Mouse (Mus musculus): Measurements from ENCODE around the gene Aox3. TPM values are rescaled to one million over a fixed set of nuclear protein-coding genes. Genes with fewer than 3 reads are reported as not detected.

The Aox3 gene
- 0.66 and 0.83 TPM in 2 replicates for polyA plus RNA-seq (2015; fragmentation: Nextera tagmentation; extraction: Ambion mirVana)

DNA sequence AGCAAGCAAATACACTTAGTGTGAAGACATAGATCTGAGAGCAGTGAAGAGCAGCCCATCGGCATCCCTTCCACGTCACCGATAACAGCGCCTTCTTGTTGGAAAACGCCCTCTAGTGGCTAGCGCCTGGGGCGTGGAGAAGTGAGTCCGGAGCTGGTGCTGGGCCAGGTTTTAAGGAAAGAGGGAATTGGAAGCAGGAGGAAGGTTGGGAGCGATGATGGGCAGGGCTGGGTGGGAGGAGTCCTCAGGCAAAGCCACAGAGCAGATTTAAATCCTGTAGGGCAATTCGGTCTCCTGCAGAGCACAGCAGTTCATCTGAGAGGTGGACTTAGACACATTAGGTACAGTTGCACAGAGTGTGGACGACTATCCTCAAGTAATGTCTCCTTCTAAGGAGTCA is at the start of gene Aox3:
Gene Aox3 (plus strand): TSS at position 251 of the 400 bp plus-strand sequence.
- 10% methylated on average over 11 of the region's 11 CpGs for WGBS
- no peaks in the 10 kb centered on the region for H3K27me3 ChIP-seq
- H3K9ac ChIP-seq, result 0 out of 2 replicates have a peak within 1 kb of the TSS, but pooled peaks have one; percentile 32
- H3K9me3 ChIP-seq, result no peaks in the 10 kb centered on the region
- H3K4me3 ChIP-seq, result peak within 1 kb of the TSS; percentile 12; the same call in 1 of the 2 replicates
- no peak within 1 kb of the TSS for H3K27ac ChIP-seq
- H3K36me3 ChIP-seq, result no peaks in the 10 kb centered on the region
- ATAC-seq (ENCODE audit: insufficient number of reproducible peaks, insufficient read depth, low FRiP score, low TSS enrichment, low read depth), result no peak
- H3K4me1 ChIP-seq, result peaks cover 3% of the 10 kb centered on the region
- peak within 1 kb of the TSS; percentile 45 for H3K4me2 ChIP-seq

DNA sequence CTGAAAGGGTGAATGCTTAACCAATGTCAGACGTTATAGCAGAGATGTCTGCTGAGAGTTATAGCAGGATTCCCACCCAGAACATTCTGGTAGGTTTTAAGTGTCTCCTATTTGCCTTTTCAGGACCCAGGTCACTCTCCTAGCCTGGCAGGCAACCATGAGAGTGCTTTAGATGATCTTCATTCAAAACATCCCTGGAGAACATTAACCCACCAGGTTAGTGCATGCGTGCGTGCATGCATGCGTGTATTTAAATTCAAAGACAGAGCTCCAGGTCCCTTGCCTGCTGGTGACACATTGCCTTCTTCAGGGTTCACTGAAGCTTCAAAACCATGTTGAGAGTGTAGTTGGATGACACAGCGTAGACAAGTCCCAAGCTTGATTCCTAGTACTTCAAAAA is 47.8 kb upstream of the Aox3 start:
- Histone ChIP-seq H3K9me3 (no peaks in the 10 kb centered on the region), H3K27ac (no peak overlapping the region), H3K4me3 (no peak overlapping the region), H3K4me2 (no peak overlapping the region), H3K27me3 (no peaks in the 10 kb centered on the region), H3K36me3 (no peaks in the 10 kb centered on the region), H3K9ac (no peak overlapping the region), H3K4me1 (no peaks in the 10 kb centered on the region)
- ATAC-seq (ENCODE audit: insufficient number of reproducible peaks, insufficient read depth, low FRiP score, low TSS enrichment, low read depth), result no peak
- 85% methylated on average over 5 of the region's 5 CpGs for WGBS

DNA sequence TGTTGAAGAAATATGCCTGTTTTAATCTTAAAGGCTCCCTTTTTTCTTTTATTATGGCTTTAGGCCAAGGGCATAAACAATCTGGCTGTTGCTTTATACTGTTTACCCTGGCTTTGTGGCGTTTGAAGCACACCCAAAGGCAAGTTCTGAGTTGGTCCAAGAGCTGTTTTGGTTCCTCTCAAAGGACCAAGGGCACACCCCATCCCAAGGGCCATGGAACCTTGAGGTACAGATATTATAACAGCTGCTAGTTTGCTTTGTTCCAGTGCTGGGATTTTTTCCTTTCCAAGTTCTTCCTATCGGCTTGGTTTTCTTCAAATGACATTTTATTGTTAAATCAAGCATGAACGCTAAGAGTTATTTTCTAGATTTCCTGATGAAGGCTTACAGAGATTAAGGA is 47.3 kb upstream of the Aox3 start:
- H3K4me3 ChIP-seq, result no peak overlapping the region
- no peaks in the 10 kb centered on the region for H3K36me3 ChIP-seq
- H3K27me3 ChIP-seq, result no peaks in the 10 kb centered on the region
- no peak for ATAC-seq (ENCODE audit: insufficient number of reproducible peaks, insufficient read depth, low FRiP score, low TSS enrichment, low read depth)
- 68% methylated on average over 3 of the region's 3 CpGs for WGBS
- no peaks in the 10 kb centered on the region for H3K9me3 ChIP-seq
- H3K4me1 ChIP-seq, result no peaks in the 10 kb centered on the region
- no peak overlapping the region for H3K27ac ChIP-seq
- H3K4me2 ChIP-seq, result no peak overlapping the region
- no peak overlapping the region for H3K9ac ChIP-seq

GRCm38 (mm10) chr1:58069181-58069580 is 43.7 kb upstream of the Aox3 start:
- Histone ChIP-seq H3K9ac (no peak overlapping the region), H3K27me3 (no peaks in the 10 kb centered on the region), H3K9me3 (no peaks in the 10 kb centered on the region), H3K4me3 (no peak overlapping the region), H3K36me3 (no peaks in the 10 kb centered on the region), H3K4me2 (no peak overlapping the region), H3K4me1 (0 out of 2 replicates have a peak, but pooled peaks cover 2% of the 10 kb centered on the region), H3K27ac (no peak overlapping the region)
- ATAC-seq (ENCODE audit: insufficient number of reproducible peaks, insufficient read depth, low FRiP score, low TSS enrichment, low read depth), result no peak
- 72% methylated on average over 6 of the region's 6 CpGs for WGBS

DNA sequence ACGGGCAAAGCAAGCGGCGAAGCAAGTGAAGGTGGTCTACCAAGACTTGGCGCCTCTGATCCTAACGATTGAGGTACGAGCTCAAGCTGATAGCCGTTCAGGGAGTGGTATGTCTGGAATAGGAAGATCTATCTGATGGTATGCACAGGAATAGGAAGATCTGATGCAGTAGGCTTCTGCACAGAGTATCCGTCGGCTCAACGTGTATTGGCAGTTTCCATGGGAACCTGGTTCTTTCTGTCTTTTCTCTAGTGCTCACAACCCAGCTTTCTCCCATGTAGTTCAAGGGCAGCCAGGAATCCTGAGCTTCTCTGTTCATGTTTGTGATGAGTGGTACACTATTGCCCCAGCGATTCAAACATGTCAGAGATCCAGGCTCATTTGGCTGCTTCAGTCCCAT is 42.8 kb upstream of the Aox3 start:
- Histone ChIP-seq H3K27ac (no peak overlapping the region), H3K9me3 (no peaks in the 10 kb centered on the region), H3K36me3 (no peaks in the 10 kb centered on the region), H3K27me3 (no peaks in the 10 kb centered on the region), H3K4me1 (0 out of 2 replicates have a peak, but pooled peaks cover 2% of the 10 kb centered on the region), H3K4me2 (no peak overlapping the region), H3K9ac (no peak overlapping the region), H3K4me3 (no peak overlapping the region)
- ATAC-seq (ENCODE audit: insufficient number of reproducible peaks, insufficient read depth, low FRiP score, low TSS enrichment, low read depth), result no peak
- WGBS, result 93% methylated on average over 11 of the region's 11 CpGs

DNA sequence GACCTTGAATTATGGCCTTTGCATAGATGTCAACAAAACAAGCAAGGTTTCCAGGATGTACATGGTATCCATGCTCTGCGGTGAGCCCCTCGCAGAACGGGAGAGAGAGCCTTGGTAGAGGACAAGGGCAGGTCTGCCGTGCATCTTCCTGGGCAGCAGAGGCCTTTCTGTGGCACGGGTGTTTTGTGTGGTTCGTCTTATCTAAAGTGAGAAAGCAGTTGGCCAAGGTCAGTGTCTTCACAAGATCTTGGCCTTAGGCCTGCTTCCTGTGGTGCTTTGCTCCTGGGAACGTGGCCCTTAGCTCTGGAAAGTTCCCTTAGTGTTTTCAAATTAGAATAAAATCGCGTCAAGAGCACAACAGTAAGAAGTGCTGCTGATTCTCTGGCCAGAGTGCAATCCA is 41.9 kb upstream of the Aox3 start:
- 85% methylated on average over 9 of the region's 9 CpGs for whole genome bisulfite sequencing
- Histone ChIP-seq H3K27ac (no peak overlapping the region), H3K9me3 (no peaks in the 10 kb centered on the region), H3K27me3 (no peaks in the 10 kb centered on the region), H3K4me1 (0 out of 2 replicates have a peak, but pooled peaks cover 2% of the 10 kb centered on the region), H3K9ac (no peak overlapping the region), H3K36me3 (no peaks in the 10 kb centered on the region), H3K4me3 (no peak overlapping the region), H3K4me2 (no peak overlapping the region)
- no peak for ATAC-seq (ENCODE audit: insufficient number of reproducible peaks, insufficient read depth, low FRiP score, low TSS enrichment, low read depth)

DNA sequence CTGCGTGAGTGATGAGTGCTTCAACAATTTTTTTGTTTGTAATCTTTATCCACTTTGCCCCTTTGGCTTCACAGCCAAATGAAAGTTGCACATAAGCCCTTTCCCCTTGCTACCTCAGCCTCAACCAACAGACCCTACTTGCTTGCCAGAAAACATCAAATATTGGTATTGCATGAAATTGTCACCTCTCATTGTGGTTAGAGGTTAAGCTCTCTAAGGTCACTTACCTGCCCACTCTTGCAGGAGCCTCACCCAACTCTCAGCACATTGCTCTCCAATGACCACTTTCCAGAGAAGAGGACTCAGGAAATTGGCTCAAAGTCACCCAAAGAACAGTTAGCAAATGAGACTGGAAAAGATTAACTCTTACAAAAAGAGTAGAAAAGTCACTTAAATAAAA is 41.4 kb upstream of the Aox3 start:
- Histone ChIP-seq H3K27ac (no peak overlapping the region), H3K4me2 (no peak overlapping the region), H3K36me3 (no peaks in the 10 kb centered on the region), H3K9ac (no peak overlapping the region), H3K9me3 (no peaks in the 10 kb centered on the region), H3K4me3 (no peak overlapping the region), H3K27me3 (no peaks in the 10 kb centered on the region), H3K4me1 (0 out of 2 replicates have a peak, but pooled peaks cover 2% of the 10 kb centered on the region)
- no peak for ATAC-seq (ENCODE audit: insufficient number of reproducible peaks, insufficient read depth, low FRiP score, low TSS enrichment, low read depth)
- 68% methylated on average over 1 of the region's 1 CpGs for WGBS

- Histone ChIP-seq H3K4me1 (0 out of 2 replicates have a peak, but pooled peaks cover 2% of the 10 kb centered on the region), H3K9me3 (no peaks in the 10 kb centered on the region), H3K4me2 (no peak overlapping the region), H3K27ac (no peak overlapping the region), H3K9ac (no peak overlapping the region), H3K4me3 (no peak overlapping the region), H3K36me3 (no peaks in the 10 kb centered on the region), H3K27me3 (no peaks in the 10 kb centered on the region)
- ATAC-seq (ENCODE audit: insufficient number of reproducible peaks, insufficient read depth, low FRiP score, low TSS enrichment, low read depth), result no peak
- 76% methylated on average over 2 of the region's 2 CpGs for WGBS
Measured at GRCm38 (mm10) chr1:58072416-58072815, 40.5 kb upstream of the Aox3 start.

GRCm38 (mm10) chr1:58072991-58073730 is 39.8 kb upstream of the Aox3 start:
- Histone ChIP-seq H3K4me2 (no peak overlapping the region), H3K9ac (no peak overlapping the region), H3K27ac (no peak overlapping the region), H3K4me1 (0 out of 2 replicates have a peak, but pooled peaks cover 2% of the 10 kb centered on the region), H3K27me3 (no peaks in the 10 kb centered on the region), H3K36me3 (no peaks in the 10 kb centered on the region), H3K9me3 (no peaks in the 10 kb centered on the region), H3K4me3 (no peak overlapping the region)
- ATAC-seq (ENCODE audit: insufficient number of reproducible peaks, insufficient read depth, low FRiP score, low TSS enrichment, low read depth), result no peak
- WGBS, result 68% methylated on average over 12 of the region's 12 CpGs

DNA sequence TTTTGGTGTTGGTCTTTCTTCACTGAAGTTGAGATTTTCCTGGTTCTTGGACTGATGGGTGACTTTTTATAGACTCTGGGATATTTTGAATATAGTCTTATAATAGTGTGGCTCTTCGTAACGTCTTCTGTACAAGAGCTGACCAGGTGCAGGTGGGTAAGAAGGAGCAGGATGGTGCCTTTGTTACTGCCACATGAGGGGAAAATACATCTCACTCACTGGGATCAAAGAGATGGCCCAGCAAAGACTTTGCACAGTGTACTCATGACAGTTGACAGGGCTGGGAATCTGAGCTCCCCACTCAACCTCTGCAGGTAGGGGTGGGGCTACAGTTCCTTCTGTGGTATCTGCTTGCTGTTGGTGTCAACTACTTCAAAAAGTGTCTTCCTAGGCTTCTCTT is 38.7 kb upstream of the Aox3 start:
- no peak overlapping the region for H3K4me3 ChIP-seq
- no peak overlapping the region for H3K4me2 ChIP-seq
- 0 out of 2 replicates have a peak, but pooled peaks cover 2% of the 10 kb centered on the region for H3K4me1 ChIP-seq
- no peaks in the 10 kb centered on the region for H3K9me3 ChIP-seq
- H3K27me3 ChIP-seq, result no peaks in the 10 kb centered on the region
- H3K27ac ChIP-seq, result no peak overlapping the region
- WGBS, result 86% methylated on average over 2 of the region's 2 CpGs
- H3K9ac ChIP-seq, result no peak overlapping the region
- H3K36me3 ChIP-seq, result no peaks in the 10 kb centered on the region
- no peak for ATAC-seq (ENCODE audit: insufficient number of reproducible peaks, insufficient read depth, low FRiP score, low TSS enrichment, low read depth)

DNA sequence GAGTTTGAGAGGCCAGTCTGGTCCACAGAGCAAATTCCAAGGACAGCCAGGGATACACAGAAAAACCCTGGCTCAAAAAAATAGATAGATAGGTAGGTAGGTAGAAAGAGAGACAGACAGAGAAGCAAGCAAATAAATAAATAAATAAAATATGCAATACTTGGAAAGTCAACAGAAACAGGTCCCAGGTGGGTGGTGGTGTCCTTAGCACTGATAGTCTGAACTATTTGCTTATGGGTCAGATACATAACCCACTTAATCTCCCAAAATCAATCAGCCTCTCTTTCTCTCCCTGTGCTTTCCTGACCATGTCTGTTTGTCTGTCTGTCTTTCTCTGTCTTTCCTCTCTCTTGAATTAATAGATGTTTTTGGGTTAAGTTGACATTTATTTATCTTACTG is 35.0 kb upstream of the Aox3 start:
- Histone ChIP-seq H3K27me3 (no peaks in the 10 kb centered on the region), H3K9ac (no peak overlapping the region), H3K36me3 (no peaks in the 10 kb centered on the region), H3K9me3 (no peaks in the 10 kb centered on the region), H3K4me3 (no peak overlapping the region), H3K4me2 (no peak overlapping the region), H3K4me1 (no peaks in the 10 kb centered on the region), H3K27ac (no peak overlapping the region)
- ATAC-seq (ENCODE audit: insufficient number of reproducible peaks, insufficient read depth, low FRiP score, low TSS enrichment, low read depth), result no peak

- no peak overlapping the region for H3K9ac ChIP-seq
- H3K27me3 ChIP-seq, result no peaks in the 10 kb centered on the region
- H3K4me1 ChIP-seq, result no peaks in the 10 kb centered on the region
- H3K27ac ChIP-seq, result no peak overlapping the region
- no peaks in the 10 kb centered on the region for H3K9me3 ChIP-seq
- H3K4me2 ChIP-seq, result no peak overlapping the region
- no peaks in the 10 kb centered on the region for H3K36me3 ChIP-seq
- no peak overlapping the region for H3K4me3 ChIP-seq
- no peak for ATAC-seq (ENCODE audit: insufficient number of reproducible peaks, insufficient read depth, low FRiP score, low TSS enrichment, low read depth)
- WGBS, result 88% methylated on average over 7 of the region's 7 CpGs
Measured at GRCm38 (mm10) chr1:58078390-58078789, 34.5 kb upstream of the Aox3 start.

All from embryonic facial prominence, embryonic 13.5 days (tissue).